Mouse (Mus musculus) forebrain, postnatal 0 days (tissue): ENCODE measurements at regions not wholly inside any gene's neighbourhood (a gene's known extent, or its start where the extent isn't known, plus 50 kb on each side); places are given as distances from the start of the nearest gene placed in this dataset.

Experiments
- ATAC-seq: fragments of 200-750 bp; cut with Nextera tagmentation; 2 replicates; pipeline ENCODE4 v1.8.0; 2017; ENCODE audit warnings: mild to moderate bottlenecking, moderate library complexity
- DNase-seq: peaks from one replicate; pipeline ENCODE4 v3.0.0-alpha.2; 2015
- H3K27ac ChIP-seq: fragments of 300-500 bp; sonication (generic); 2 replicates; pipeline ENCODE4 v1.5.1; 2014; ENCODE audit warnings: low read depth, mild to moderate bottlenecking, antibody characterized with exemption, low read length, moderate library complexity, mixed read lengths
- H3K27me3 ChIP-seq: fragments of 300-500 bp; sonication (generic); 2 replicates; pipeline ENCODE4 v1.6.1; 2014; ENCODE audit warnings: mild to moderate bottlenecking, low read length, mixed read lengths; ENCODE audit not compliant: insufficient read depth
- H3K36me3 ChIP-seq: fragments of 300-500 bp; sonication (generic); 2 replicates; pipeline ENCODE4 v1.6.1; 2014; ENCODE audit warnings: mild to moderate bottlenecking, moderate library complexity; ENCODE audit not compliant: insufficient read depth
- H3K4me1 ChIP-seq: fragments of 300-500 bp; sonication (generic); 2 replicates; pipeline ENCODE4 v1.6.1; 2014; ENCODE audit warnings: antibody characterized with exemption; ENCODE audit not compliant: insufficient read depth
- H3K4me2 ChIP-seq: fragments of 300-500 bp; sonication (generic); 2 replicates; pipeline ENCODE4 v1.6.1; 2014; ENCODE audit warnings: low read depth, mild to moderate bottlenecking, moderate library complexity
- H3K4me3 ChIP-seq: fragments of 300-500 bp; sonication (generic); 2 replicates; pipeline ENCODE4 v1.5.1; 2014; ENCODE audit warnings: low read depth, low read length, mixed read lengths
- H3K9ac ChIP-seq: fragments of 300-500 bp; sonication (generic); 2 replicates; pipeline ENCODE4 v1.6.1; 2014; ENCODE audit warnings: mild to moderate bottlenecking
- H3K9me3 ChIP-seq: fragments of 300-500 bp; sonication (generic); 2 replicates; pipeline ENCODE4 v1.6.1; 2016; ENCODE audit warnings: low read length
- CTCF ChIP-seq: sonication (generic); IDR thresholded peaks from 2 replicates; pipeline ENCODE4 v1.5.1; 2016; ENCODE audit warnings: antibody characterized with exemption, control low read depth, low read depth
- WGBS: fragments of 180-500 bp; shearing (Covaris S2); extraction: QIAGEN DNeasy Blood & Tissue Kit; methylation state at CpG from one replicate; pipeline ENCODE4 v1.1.7; 2014; 5-methylcytosine and 5-hydroxymethylcytosine counted together

DNA sequence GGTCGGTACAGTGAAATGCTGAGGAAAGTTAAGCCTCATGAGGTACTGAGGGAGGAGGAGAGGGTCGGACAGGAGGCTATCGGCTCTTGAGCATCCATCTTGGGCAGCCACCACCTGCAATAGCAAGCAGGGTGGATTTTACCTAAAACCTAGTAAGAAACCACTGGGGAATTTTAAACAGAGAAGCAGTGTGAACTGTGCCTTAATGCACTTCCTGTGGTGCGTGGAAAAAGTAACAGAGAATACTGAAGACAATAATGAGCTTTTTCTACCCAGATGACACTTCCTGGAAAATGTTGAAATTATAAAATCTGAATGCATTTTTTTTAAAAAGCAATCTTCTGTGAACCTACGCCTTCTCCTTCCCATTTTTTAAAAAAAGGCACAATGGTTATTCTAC, 67.1 kb upstream of the Sash1 start:
- H3K9ac ChIP-seq = no peak overlapping the region
- H3K4me3 ChIP-seq = no peak overlapping the region
- no peaks in the 10 kb centered on the region for H3K27me3 ChIP-seq
- no peak overlapping the region for H3K27ac ChIP-seq
- no peaks in the 10 kb centered on the region for H3K36me3 ChIP-seq
- DNase-seq (no peak), ATAC-seq (no peak)
- no peak overlapping the region for H3K4me2 ChIP-seq
- WGBS = 88% methylated on average over 5 of the region's 5 CpGs
- H3K9me3 ChIP-seq = no peaks in the 10 kb centered on the region
- TF ChIP-seq CTCF = no peak
- no peaks in the 10 kb centered on the region for H3K4me1 ChIP-seq

DNA sequence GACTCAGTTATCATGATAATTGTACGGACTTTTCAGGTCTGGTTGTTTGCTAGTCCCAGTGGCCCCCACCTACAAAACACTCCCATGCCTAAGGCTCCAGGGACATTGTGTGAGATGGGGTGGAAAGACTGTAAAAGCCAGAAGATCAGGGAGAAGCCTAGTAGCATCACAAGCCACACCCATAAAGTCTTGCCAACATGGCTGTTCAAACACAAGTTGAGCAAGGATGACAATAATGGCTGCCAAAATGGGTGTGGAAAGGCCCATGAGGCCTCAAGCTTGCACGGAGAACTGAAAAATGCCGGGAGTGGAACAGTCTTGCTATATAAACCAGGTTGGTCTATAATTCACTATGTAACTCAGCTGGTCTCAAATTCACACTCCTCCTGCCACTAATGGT, 66.1 kb upstream of the Sash1 start:
- 89% methylated on average over 3 of the region's 3 CpGs for WGBS

DNA sequence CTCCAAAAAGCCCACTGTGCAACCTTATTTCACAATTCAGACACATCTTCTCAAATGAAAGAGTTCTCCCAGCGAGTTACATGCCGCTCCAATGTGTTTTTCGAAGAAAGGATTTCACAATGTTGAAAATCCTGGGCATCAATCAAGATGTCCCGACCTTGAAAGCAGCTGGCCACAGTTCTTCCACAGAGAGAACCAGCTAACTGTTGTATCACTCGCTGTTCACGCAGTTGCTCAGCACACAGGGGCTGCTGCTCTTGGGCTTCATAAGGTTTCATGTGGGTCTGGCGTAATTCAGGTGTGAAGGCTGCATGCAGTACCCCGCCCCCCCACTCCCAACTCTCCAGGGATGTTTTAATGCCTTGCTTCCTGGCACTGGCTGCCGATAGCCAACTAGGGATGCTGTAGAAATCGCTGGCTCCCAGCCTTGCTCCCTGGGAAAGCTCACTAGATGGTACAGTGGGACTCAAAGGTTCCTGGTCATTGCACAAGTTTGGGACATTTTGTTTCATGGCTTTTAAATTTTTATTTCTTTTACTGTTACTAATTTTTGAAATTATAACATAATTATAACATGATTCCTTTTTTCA, 65.5 kb upstream of the Sash1 start:
- no peaks in the 10 kb centered on the region for H3K27me3 ChIP-seq
- 76% methylated on average over 10 of the region's 10 CpGs for WGBS
- no peak overlapping the region for H3K27ac ChIP-seq
- DNase-seq (no peak), ATAC-seq (no peak)
- no peaks in the 10 kb centered on the region for H3K4me1 ChIP-seq
- no peak overlapping the region for H3K9ac ChIP-seq
- no peak overlapping the region for H3K4me2 ChIP-seq
- no peaks in the 10 kb centered on the region for H3K9me3 ChIP-seq
- no peak overlapping the region for H3K4me3 ChIP-seq
- TF ChIP-seq CTCF = no peak
- H3K36me3 ChIP-seq = no peaks in the 10 kb centered on the region

More for the DNA sequence above, 66.1 kb upstream of the Sash1 start:
- Histone ChIP-seq H3K27me3 (no peaks in the 10 kb centered on the region), H3K4me1 (no peaks in the 10 kb centered on the region), H3K9ac (no peak overlapping the region), H3K27ac (no peak overlapping the region), H3K36me3 (no peaks in the 10 kb centered on the region), H3K4me2 (no peak overlapping the region), H3K4me3 (no peak overlapping the region), H3K9me3 (no peaks in the 10 kb centered on the region)
- ATAC-seq (no peak), DNase-seq (no peak)
- no peak for TF ChIP-seq CTCF

DNA sequence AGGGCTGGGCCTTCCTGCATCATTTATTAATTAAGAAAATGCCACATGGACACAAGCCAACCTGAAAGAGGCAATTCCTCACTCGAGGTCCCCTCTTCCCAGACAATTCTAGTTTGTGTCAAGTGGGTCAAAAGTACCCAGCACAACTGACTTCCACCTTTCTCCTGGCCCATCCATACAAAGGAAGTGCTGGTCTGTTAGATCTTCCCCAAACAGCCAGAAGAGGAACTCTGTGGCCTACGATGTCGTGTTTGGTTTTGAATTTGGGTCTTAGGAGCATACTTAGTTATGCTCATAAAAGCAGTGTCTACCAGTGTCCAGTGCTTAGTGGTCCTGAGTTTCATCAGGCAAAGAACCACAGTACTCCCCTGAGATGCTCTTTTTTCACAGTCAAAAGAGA, 62.4 kb upstream of the Sash1 start:
- H3K9me3 ChIP-seq = no peaks in the 10 kb centered on the region
- DNase-seq = no peak
- H3K4me2 ChIP-seq = no peak overlapping the region
- no peaks in the 10 kb centered on the region for H3K36me3 ChIP-seq
- H3K27me3 ChIP-seq = no peaks in the 10 kb centered on the region
- ATAC-seq = no peak
- H3K9ac ChIP-seq = no peak overlapping the region
- 74% methylated on average over 3 of the region's 3 CpGs for WGBS
- H3K27ac ChIP-seq = no peak overlapping the region
- TF ChIP-seq CTCF = no peak
- H3K4me3 ChIP-seq = no peak overlapping the region
- no peaks in the 10 kb centered on the region for H3K4me1 ChIP-seq

DNA sequence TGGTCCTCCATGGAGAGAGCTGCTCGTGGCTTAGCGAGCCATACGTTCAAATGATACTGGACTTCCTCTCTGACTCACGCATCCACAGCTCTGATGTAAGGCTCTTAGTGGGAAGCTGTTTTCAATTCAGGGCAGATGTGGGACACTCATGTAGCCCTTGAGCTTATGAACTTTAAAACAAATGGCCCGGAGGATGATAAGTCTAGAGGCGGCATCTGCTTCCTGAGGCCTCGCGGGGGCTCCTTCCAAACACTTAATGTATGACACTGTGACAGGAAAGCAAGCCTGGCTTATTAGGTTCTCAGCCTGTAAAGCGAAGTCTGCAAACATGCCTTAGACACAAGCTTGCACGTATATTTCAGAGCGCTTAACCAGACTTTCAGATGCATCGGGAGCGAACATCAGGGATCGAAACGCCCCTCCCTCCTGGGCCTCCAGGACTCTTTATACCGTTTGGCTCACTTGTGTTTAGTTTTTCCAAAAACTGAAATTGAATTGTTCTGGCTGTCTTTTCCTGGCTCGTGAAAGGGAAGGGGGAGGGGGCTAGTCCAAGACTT, 59.4 kb upstream of the Sash1 start:
- H3K9ac ChIP-seq = no peak overlapping the region
- no peak for TF ChIP-seq CTCF
- H3K4me3 ChIP-seq = no peak overlapping the region
- no peaks in the 10 kb centered on the region for H3K27me3 ChIP-seq
- H3K27ac ChIP-seq = no peak overlapping the region
- no peaks in the 10 kb centered on the region for H3K4me1 ChIP-seq
- H3K36me3 ChIP-seq = no peaks in the 10 kb centered on the region
- ATAC-seq (no peak), DNase-seq (no peak)
- H3K9me3 ChIP-seq = no peaks in the 10 kb centered on the region
- WGBS = 75% methylated on average over 17 of the region's 17 CpGs
- H3K4me2 ChIP-seq = no peak overlapping the region

DNA sequence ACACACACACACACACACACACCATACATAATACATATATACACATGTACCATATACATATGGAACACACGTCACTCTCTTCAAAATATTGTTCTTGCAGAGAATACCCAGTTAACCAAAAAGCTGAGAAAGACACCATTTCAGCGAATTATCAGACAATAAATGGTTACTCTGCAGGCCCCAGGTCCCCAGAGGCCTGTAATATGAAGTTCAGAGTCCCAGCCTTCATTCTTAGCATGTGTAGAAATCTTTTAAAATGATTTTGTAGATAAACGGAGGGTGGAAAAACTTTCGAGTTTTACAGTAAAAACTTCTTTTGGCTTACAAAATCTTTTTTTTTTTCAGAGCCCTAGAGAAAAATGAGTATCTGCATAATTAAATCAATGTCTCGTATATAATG, 58.7 kb upstream of the Sash1 start:
- Histone ChIP-seq H3K27me3 (no peaks in the 10 kb centered on the region), H3K36me3 (no peaks in the 10 kb centered on the region), H3K4me2 (no peak overlapping the region), H3K4me3 (no peak overlapping the region), H3K9ac (no peak overlapping the region), H3K27ac (no peak overlapping the region), H3K9me3 (no peaks in the 10 kb centered on the region), H3K4me1 (no peaks in the 10 kb centered on the region)
- ATAC-seq (no peak), DNase-seq (no peak)
- no peak for TF ChIP-seq CTCF
- 78% methylated on average over 5 of the region's 5 CpGs for WGBS

DNA sequence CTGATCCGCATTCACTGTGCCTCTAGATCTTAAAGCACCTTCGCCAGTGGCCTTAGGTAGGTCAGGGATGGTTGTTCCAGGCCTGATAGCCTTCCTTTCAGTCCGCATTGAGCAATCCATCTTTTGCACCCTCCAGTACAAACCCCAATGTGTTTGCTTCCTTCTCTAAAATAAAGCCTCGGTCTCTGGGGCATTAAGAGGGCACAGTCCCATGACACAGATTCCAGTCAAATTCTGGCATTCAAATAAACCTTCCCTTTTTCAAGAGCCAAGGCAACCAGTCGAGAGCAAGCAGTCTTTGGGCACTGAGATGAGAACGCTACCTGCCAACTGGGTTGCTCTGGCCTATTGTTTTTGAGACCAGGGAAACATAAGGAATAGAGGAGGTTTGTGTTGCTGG, 57.8 kb upstream of the Sash1 start:
- H3K9ac ChIP-seq = no peak overlapping the region
- no peaks in the 10 kb centered on the region for H3K27me3 ChIP-seq
- DNase-seq = no peak
- H3K27ac ChIP-seq = no peak overlapping the region
- no peak for ATAC-seq
- H3K36me3 ChIP-seq = no peaks in the 10 kb centered on the region
- no peaks in the 10 kb centered on the region for H3K4me1 ChIP-seq
- no peaks in the 10 kb centered on the region for H3K9me3 ChIP-seq
- no peak overlapping the region for H3K4me3 ChIP-seq
- TF ChIP-seq CTCF = no peak
- H3K4me2 ChIP-seq = no peak overlapping the region
- 84% methylated on average over 6 of the region's 6 CpGs for WGBS
